Mouse (Mus musculus) C2C12 (cell line): ENCODE data around the gene Ctla2b. TPM values are rescaled to one million over a fixed set of nuclear protein-coding genes. Genes with fewer than 3 reads are reported as not detected.

Experiments
- H3K27me3 ChIP-seq: one replicate; pipeline ENCODE4 v1.6.1; 2011; ENCODE audit not compliant: control insufficient read depth, insufficient read depth, insufficient read length
- H3K36me3 ChIP-seq: one replicate; pipeline ENCODE4 v1.6.1; 2011; ENCODE audit not compliant: control insufficient read depth, insufficient read depth
- H3K4me3 ChIP-seq: one replicate; pipeline ENCODE4 v1.5.1; 2011; ENCODE audit warnings: mild to moderate bottlenecking, control low read depth; ENCODE audit not compliant: poor library complexity, insufficient read depth, severe bottlenecking
- H3K79me2 ChIP-seq: one replicate; pipeline ENCODE4 v1.6.1; 2011; ENCODE audit not compliant: control insufficient read depth, insufficient read depth
- H3K79me3 ChIP-seq: one replicate; pipeline ENCODE4 v1.6.1; 2011; ENCODE audit warnings: low read depth, control low read depth
- H3ac ChIP-seq: one replicate; pipeline ENCODE3; 2011; ENCODE audit warnings: low read depth; ENCODE audit not compliant: control insufficient read depth, insufficient read length
- CEBPB ChIP-seq: IDR thresholded peaks from one replicate; pipeline ENCODE4 v1.6.1; 2011; ENCODE audit warnings: low read depth, mild to moderate bottlenecking, control low read depth, moderate library complexity
- CTCF ChIP-seq: IDR thresholded peaks from one replicate; pipeline ENCODE4 v1.5.1; 2011; ENCODE audit not compliant: control insufficient read depth, insufficient read depth, insufficient read length
- FOSL1 ChIP-seq: IDR thresholded peaks from one replicate; pipeline ENCODE4 v1.8.0; 2011; ENCODE audit warnings: mild to moderate bottlenecking, low read length; ENCODE audit not compliant: poor library complexity, insufficient read depth, severe bottlenecking
- MAX ChIP-seq: IDR thresholded peaks from one replicate; pipeline ENCODE4 v1.6.1; 2011; ENCODE audit warnings: mild to moderate bottlenecking, control low read depth
- MYOD1 ChIP-seq: IDR thresholded peaks from one replicate; pipeline ENCODE4 v1.6.1; 2011; ENCODE audit warnings: low read depth; ENCODE audit not compliant: control insufficient read depth, insufficient read length
- MYOG ChIP-seq: IDR thresholded peaks from one replicate; pipeline ENCODE4 v1.6.1; 2011; ENCODE audit not compliant: control insufficient read depth, insufficient read length; ENCODE audit errors: extremely low read depth
- USF1 ChIP-seq: IDR thresholded peaks from one replicate; pipeline ENCODE4 v1.6.1; 2011; ENCODE audit warnings: low read depth, mild to moderate bottlenecking, control low read depth, moderate library complexity
- polyA plus RNA-seq: library from polyadenylated mRNA; unstranded; fragments of >200 nt; fragmentation: generic; extraction: Trizol; gene quantifications from one replicate; pipeline ENCODE4 v1.2.1, GENCODE M21; 2012; ENCODE audit warnings: missing spikeins

Gene Ctla2b
- polyA plus RNA-seq, 1 experiment, result 0.57 TPM

DNA sequence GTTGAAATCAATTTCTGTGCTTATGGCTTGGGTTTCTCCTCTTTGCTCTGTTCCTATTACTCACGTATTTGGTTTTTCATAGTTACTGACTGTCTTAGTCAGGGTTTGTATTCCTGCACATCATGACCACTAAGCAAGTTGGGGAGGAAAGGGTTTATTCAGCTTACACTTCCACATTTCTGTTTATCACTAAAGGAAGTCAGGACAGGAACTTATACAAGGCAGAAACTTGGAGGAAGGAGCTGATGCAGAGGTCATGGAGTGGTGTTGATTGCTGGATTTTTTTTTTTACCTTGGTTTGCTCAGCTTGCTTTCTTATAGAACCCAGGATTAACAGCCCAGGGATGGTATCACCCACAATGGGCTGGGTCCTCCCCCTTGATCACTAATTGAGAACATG lies 4.9 kb downstream of the Ctla2b start:
- no peak overlapping the region for H3K4me3 ChIP-seq
- no peaks in the 10 kb centered on the region for H3K36me3 ChIP-seq
- no peaks in the 10 kb centered on the region for H3K27me3 ChIP-seq
- H3K79me2 ChIP-seq, result no peaks in the 10 kb centered on the region
- no peaks in the 10 kb centered on the region for H3K79me3 ChIP-seq
- H3ac ChIP-seq, result no peak overlapping the region
- TF ChIP-seq CTCF (no peak), MYOD1 (no peak), FOSL1 (no peak), MAX (no peak), MYOG (no peak), USF1 (no peak), CEBPB (no peak)

DNA sequence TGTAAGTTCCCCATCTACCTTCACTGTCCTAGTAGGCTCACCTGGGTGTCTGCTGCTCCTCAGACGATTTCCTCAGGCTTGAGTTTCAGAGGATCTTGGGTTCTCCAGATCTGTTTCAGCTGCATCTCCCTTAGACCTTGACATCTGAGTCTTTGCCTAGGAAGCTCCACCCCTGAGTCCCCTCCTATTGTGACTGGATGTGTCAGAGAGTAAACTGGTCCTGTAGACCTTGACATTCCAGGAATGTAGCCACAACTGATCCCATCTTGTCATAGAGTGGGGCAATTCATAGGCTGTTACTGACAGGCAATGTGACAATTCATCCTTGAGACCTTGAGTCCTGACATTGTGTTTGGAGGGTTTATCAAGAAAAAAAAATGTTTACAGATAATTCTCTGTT lies 33.0 kb downstream of the Ctla2b start, which contains the start of gene 4930486L24Rik:
Gene 4930486L24Rik, minus strand, starts transcription at position 195 of the 400 bp plus-strand sequence.
- H3K79me2 ChIP-seq, result no peaks in the 10 kb centered on the region
- H3K4me3 ChIP-seq, result no peak within 1 kb of the TSS
- no peak for TF ChIP-seq MYOD1
- no peak for TF ChIP-seq USF1
- TF ChIP-seq CTCF, result no peak
- no peak for TF ChIP-seq FOSL1
- no peak for TF ChIP-seq MAX
- no peak for TF ChIP-seq CEBPB
- no peak for TF ChIP-seq MYOG
- H3K36me3 ChIP-seq, result no peaks in the 10 kb centered on the region
- no peaks in the 10 kb centered on the region for H3K27me3 ChIP-seq
- no peak within 1 kb of the TSS for H3ac ChIP-seq
- no peaks in the 10 kb centered on the region for H3K79me3 ChIP-seq

DNA sequence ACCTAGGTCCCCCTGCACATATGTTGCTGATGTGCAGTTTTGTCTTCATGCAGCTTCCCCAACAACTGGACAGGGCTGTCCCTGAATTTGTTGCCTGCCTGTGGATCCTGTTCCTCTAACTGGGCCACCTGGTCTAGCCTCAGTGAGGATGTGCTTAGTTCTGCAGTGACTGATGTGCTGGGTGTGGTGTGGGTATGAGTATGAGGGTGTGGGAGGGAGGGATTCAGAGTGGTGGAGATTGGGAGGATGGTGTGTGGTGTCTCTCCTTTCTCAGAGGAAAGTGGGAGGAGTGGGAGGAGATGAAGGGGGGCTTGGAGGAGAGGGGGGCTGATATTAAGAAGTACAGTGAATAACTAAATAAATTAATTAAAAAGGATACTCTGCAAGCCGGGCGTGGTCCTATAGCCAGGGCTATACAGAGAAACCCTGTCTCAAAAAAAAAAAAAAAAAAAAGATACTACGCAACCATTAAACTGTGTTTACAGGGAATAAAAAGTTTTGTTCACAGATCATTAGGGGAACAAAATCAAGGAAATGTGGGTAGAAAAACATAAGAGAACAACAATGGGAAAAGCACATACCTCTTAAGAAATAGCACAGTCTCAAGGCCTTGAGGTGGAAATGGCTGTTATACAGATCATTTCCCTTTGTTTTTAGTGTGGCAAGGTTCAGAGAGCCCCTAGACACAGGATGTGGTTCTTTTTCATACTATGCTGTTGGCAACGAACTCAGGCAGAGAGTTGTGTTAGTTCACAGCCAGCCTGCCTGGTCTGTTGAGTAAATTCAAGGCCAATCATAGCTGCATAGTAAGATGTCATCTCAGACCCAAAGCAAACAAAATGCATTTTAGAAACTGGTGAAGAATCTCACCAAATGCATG lies 48.8 kb downstream of the Ctla2b start:
- Histone ChIP-seq H3ac (no peak overlapping the region), H3K79me3 (no peaks in the 10 kb centered on the region), H3K36me3 (no peaks in the 10 kb centered on the region), H3K27me3 (no peaks in the 10 kb centered on the region), H3K79me2 (no peaks in the 10 kb centered on the region), H3K4me3 (no peak overlapping the region)
- TF ChIP-seq CTCF, result no peak
- TF ChIP-seq USF1, result no peak
- no peak for TF ChIP-seq CEBPB
- TF ChIP-seq MAX, result no peak
- TF ChIP-seq MYOG, result no peak
- TF ChIP-seq FOSL1, result no peak
- TF ChIP-seq MYOD1, result no peak

Other genes starting within 250 kb of the Ctla2b start
- not detected for gene BC051665, start 111.1 kb downstream of the Ctla2b start, polyA plus RNA-seq
- not detected for gene Ctsll3, start 94.6 kb downstream of the Ctla2b start, polyA plus RNA-seq
- gene 4930486L24Rik, start 33.0 kb downstream of the Ctla2b start, polyA plus RNA-seq, result 0.11 TPM
- 0.08 TPM for gene Gm49392, start 553 bp downstream of the Ctla2b start, polyA plus RNA-seq
- gene Tpbpb, start 7.4 kb upstream of the Ctla2b start, polyA plus RNA-seq, result not detected
- not detected for gene Gm49393, start 38.1 kb upstream of the Ctla2b start, polyA plus RNA-seq
- gene Gm49391, start 39.1 kb upstream of the Ctla2b start, polyA plus RNA-seq, result 0.21 TPM
- 1.6 TPM for gene Ctla2a, start 39.2 kb upstream of the Ctla2b start, polyA plus RNA-seq
- not detected for gene Tpbpa, start 44.5 kb upstream of the Ctla2b start, polyA plus RNA-seq
- not detected for gene Ctsj, start 108.5 kb upstream of the Ctla2b start, polyA plus RNA-seq
- not detected for gene Ctsq, start 143.2 kb upstream of the Ctla2b start, polyA plus RNA-seq